Mouse (Mus musculus): Measurements from ENCODE around the gene Clint1. TPM values are rescaled to one million over a fixed set of nuclear protein-coding genes. Genes with fewer than 3 reads are reported as not detected.
"Not testable (repeated sequence)": the region's sequence is repeated elsewhere in the genome, so short reads cannot be mapped to it uniquely, and the experiment has no call there.

Gene Clint1
- polyA plus RNA-seq, 1 experiment from 2014 or later: 67.7 TPM

DNA sequence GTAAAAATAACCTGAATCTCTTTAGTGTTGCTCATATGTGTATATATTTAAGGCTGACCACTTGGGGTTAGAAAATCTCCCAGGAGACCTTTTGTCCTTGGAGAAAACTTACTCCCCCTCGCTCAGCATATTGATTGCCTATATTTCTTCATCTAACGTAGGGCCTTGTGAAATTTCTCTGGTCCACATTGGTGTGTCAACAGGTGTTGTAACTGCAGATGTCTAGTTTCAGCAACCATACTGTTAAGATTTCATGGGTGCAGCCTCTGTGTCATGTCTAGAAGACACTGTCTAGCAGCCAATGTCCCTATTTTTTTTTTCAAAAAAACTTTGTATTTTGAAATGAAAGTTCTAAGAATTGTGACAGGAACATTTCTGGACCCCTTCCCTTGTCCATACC lies 14.0 kb downstream of the Clint1 start:
- H3K27me3 ChIP-seq (ENCODE audit: control insufficient read depth, insufficient read depth, low read length): no peaks in the 10 kb centered on the region
- DNase-seq (ENCODE audit: low spot score) (no peak), ATAC-seq (ENCODE audit: insufficient read depth, low FRiP score, low TSS enrichment) (no peak)
- H3K4me2 ChIP-seq (ENCODE audit: low read depth): no peak overlapping the region
- H3K9me3 ChIP-seq (ENCODE audit: control insufficient read depth, low read length): no peaks in the 10 kb centered on the region
- 89% methylated on average over 2 of the region's 2 CpGs for WGBS
- no peak overlapping the region for H3K4me3 ChIP-seq (ENCODE audit: low read depth, low read length)
- no peaks in the 10 kb centered on the region for H3K36me3 ChIP-seq (ENCODE audit: control insufficient read depth, insufficient read depth, low read length)
- H3K27ac ChIP-seq (ENCODE audit: low read depth, low read length): no peak overlapping the region
- no peak overlapping the region for H3K9ac ChIP-seq (ENCODE audit: low read length)
- H3K4me1 ChIP-seq (ENCODE audit: control insufficient read depth, insufficient read depth, low read length): no peaks in the 10 kb centered on the region

DNA sequence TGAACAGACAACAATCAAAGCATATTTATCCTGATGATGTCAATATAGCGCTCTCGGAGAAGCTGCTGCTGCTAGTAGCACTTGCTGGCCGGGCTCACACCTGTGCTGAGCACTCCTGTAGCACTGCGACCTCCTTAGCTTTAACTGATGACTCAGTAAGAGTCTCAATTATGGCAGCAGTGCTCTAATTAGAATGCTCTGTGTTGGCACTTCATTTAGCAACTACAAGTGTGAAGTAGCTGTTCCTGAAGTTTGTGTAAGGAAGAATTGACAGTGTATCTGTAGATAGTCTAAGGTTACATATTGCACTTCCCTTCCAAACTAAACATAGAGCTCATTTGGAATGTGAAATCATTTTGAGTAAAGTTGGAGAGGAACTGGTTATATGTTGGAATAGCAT lies 14.7 kb downstream of the Clint1 start:
- H3K9me3 ChIP-seq (ENCODE audit: control insufficient read depth, low read length): no peaks in the 10 kb centered on the region
- no peaks in the 10 kb centered on the region for H3K4me1 ChIP-seq (ENCODE audit: control insufficient read depth, insufficient read depth, low read length)
- H3K9ac ChIP-seq (ENCODE audit: low read length): no peak overlapping the region
- H3K27ac ChIP-seq (ENCODE audit: low read depth, low read length): no peak overlapping the region
- H3K4me3 ChIP-seq (ENCODE audit: low read depth, low read length): no peak overlapping the region
- no peaks in the 10 kb centered on the region for H3K36me3 ChIP-seq (ENCODE audit: control insufficient read depth, insufficient read depth, low read length)
- DNase-seq (ENCODE audit: low spot score): no peak
- no peaks in the 10 kb centered on the region for H3K27me3 ChIP-seq (ENCODE audit: control insufficient read depth, insufficient read depth, low read length)
- ATAC-seq (ENCODE audit: insufficient read depth, low FRiP score, low TSS enrichment): no peak
- H3K4me2 ChIP-seq (ENCODE audit: low read depth): no peak overlapping the region
- 89% methylated on average over 4 of the region's 4 CpGs for whole genome bisulfite sequencing

DNA sequence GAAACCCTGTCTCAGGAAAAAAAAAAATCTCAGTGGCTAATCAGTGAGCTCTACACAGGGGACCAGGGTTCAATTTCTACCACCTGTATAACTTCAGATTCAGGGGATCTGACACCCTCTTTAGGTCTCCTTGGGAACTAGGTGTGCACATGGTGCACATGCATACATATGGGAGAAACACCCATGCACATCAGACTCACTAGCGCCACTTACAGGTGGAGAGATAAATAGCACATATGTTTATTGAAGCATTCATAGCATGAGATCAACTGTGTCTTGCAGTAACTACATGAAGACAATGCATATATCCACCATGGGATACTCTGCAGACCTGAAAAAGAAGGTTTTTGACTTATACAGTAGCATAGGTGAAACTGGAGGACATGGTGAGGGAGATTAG lies 21.8 kb downstream of the Clint1 start:
- H3K9me3 ChIP-seq (ENCODE audit: control insufficient read depth, low read length): no peaks in the 10 kb centered on the region
- 79% methylated on average over 1 of the region's 1 CpGs for WGBS
- no peak for ATAC-seq (ENCODE audit: insufficient read depth, low FRiP score, low TSS enrichment)

DNA sequence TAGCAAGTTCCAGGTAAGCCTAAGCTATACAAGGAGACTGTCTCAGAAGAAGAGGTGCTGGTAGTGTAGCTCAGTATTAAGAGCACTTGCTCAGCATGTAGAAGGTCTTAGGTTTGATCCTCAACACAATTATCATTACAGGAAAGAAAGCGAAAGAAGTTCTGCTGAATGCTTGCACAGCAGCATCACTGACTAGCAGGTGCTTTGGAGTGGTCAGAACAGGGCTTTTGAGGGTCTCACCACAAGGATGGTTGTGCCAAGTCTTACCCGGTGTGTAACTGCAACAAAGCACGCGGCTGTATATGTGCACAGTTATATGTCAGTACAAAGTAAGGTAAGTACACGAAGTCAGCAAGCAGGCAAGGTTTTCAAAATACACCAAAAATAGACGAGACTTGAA lies 22.4 kb downstream of the Clint1 start:
- Histone ChIP-seq H3K4me2 (ENCODE audit: low read depth) (no peak overlapping the region), H3K4me1 (ENCODE audit: control insufficient read depth, insufficient read depth, low read length) (no peaks in the 10 kb centered on the region), H3K36me3 (ENCODE audit: control insufficient read depth, insufficient read depth, low read length) (no peaks in the 10 kb centered on the region), H3K4me3 (ENCODE audit: low read depth, low read length) (no peak overlapping the region), H3K9me3 (ENCODE audit: control insufficient read depth, low read length) (no peaks in the 10 kb centered on the region), H3K27ac (ENCODE audit: low read depth, low read length) (no peak overlapping the region), H3K9ac (ENCODE audit: low read length) (no peak overlapping the region), H3K27me3 (ENCODE audit: control insufficient read depth, insufficient read depth, low read length) (no peaks in the 10 kb centered on the region)
- WGBS: 95% methylated on average over 6 of the region's 6 CpGs
- DNase-seq (ENCODE audit: low spot score) (no peak), ATAC-seq (ENCODE audit: insufficient read depth, low FRiP score, low TSS enrichment) (no peak)

More for the DNA sequence above, 21.8 kb downstream of the Clint1 start:
- Histone ChIP-seq H3K27ac (ENCODE audit: low read depth, low read length) (no peak overlapping the region), H3K4me3 (ENCODE audit: low read depth, low read length) (no peak overlapping the region), H3K9ac (ENCODE audit: low read length) (no peak overlapping the region), H3K4me2 (ENCODE audit: low read depth) (no peak overlapping the region), H3K27me3 (ENCODE audit: control insufficient read depth, insufficient read depth, low read length) (no peaks in the 10 kb centered on the region), H3K4me1 (ENCODE audit: control insufficient read depth, insufficient read depth, low read length) (no peaks in the 10 kb centered on the region), H3K36me3 (ENCODE audit: control insufficient read depth, insufficient read depth, low read length) (no peaks in the 10 kb centered on the region)
- DNase-seq (ENCODE audit: low spot score): no peak

DNA sequence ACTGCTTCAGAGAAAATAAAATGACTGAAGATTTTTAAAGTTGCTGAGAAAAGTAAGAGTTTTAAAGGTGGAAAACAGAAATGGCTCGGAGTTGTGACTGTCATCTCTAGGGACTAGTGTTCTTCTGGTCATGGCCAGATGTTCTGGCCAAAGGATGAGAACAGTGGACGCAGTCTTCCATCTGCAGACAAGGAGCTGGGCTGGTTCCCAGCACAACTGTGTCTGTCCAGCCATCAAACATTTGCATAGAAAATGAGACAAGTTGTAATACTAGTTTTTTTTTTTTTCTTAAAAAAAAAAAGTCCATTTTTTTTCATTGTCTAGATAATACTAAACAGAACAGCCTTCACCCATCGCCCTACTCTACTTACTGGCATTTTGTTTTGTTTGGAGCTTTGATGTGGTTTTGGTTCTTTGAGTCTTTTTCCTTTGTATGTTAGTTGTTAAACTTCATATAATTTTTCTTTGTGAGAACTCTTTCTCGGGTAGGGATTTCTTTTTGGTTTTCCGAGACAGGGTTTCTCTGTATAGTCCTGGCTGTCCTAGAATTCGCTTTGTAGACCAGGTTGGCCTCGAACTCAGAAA lies 23.6 kb downstream of the Clint1 start:
- no peaks in the 10 kb centered on the region for H3K27me3 ChIP-seq (ENCODE audit: control insufficient read depth, insufficient read depth, low read length)
- no peak overlapping the region for H3K4me3 ChIP-seq (ENCODE audit: low read depth, low read length)
- H3K27ac ChIP-seq (ENCODE audit: low read depth, low read length): no peak overlapping the region
- H3K9ac ChIP-seq (ENCODE audit: low read length): no peak overlapping the region
- H3K4me1 ChIP-seq (ENCODE audit: control insufficient read depth, insufficient read depth, low read length): no peaks in the 10 kb centered on the region
- WGBS: 96% methylated on average over 7 of the region's 7 CpGs
- H3K9me3 ChIP-seq (ENCODE audit: control insufficient read depth, low read length): no peaks in the 10 kb centered on the region
- DNase-seq (ENCODE audit: low spot score) (no peak), ATAC-seq (ENCODE audit: insufficient read depth, low FRiP score, low TSS enrichment) (no peak)
- H3K36me3 ChIP-seq (ENCODE audit: control insufficient read depth, insufficient read depth, low read length): no peaks in the 10 kb centered on the region
- H3K4me2 ChIP-seq (ENCODE audit: low read depth): no peak overlapping the region

DNA sequence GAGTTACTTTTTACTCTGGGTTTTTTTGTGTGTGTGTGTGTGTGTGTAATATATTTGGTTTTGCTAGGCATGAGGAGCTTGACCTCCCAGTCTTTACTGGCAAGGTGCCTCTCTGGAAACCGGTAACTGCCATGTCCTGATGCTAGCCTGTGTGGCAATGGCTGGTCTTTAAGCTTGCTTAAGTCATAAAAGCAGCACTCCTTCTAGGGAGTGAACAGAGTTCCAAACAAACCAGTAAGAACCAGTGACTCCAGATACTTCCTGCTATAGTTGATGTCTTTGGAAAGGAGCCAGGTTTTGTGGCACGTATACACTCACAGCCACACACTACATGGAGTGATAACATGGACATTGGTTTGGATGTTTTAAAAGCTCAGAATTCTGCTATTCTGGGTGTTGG lies 24.2 kb downstream of the Clint1 start:
- DNase-seq (ENCODE audit: low spot score): no peak

DNA sequence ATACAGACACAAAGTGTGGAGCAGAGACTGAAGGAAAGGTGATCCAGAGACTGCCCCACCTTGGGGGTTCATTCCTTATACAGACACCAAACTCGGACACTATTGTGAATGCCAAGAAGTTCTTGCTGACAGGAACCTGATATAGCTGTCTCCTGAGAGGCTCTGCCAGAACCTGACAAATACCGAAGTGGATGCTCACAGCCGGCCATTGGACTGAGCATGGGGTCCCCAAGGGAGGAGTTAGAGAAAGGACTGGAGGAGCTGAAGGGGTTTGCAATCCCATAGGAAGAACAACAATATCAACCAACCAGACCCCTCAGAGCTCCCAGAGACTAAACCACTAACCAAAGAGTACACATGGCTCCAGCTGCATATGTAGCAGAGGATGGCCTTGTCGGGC lies 27.5 kb downstream of the Clint1 start:
- not testable (repeated sequence) for H3K9ac ChIP-seq (ENCODE audit: low read length); DNase-seq (ENCODE audit: low spot score); ATAC-seq (ENCODE audit: insufficient read depth, low FRiP score, low TSS enrichment); H3K4me3 ChIP-seq (ENCODE audit: low read depth, low read length); H3K9me3 ChIP-seq (ENCODE audit: control insufficient read depth, low read length); H3K4me1 ChIP-seq (ENCODE audit: control insufficient read depth, insufficient read depth, low read length); H3K27me3 ChIP-seq (ENCODE audit: control insufficient read depth, insufficient read depth, low read length); H3K27ac ChIP-seq (ENCODE audit: low read depth, low read length); H3K36me3 ChIP-seq (ENCODE audit: control insufficient read depth, insufficient read depth, low read length); H3K4me2 ChIP-seq (ENCODE audit: low read depth)
- 78% methylated on average over 4 of the region's 4 CpGs for WGBS

More for the DNA sequence above, 24.2 kb downstream of the Clint1 start:
- 90% methylated on average over 2 of the region's 2 CpGs for WGBS
- Histone ChIP-seq H3K27me3 (ENCODE audit: control insufficient read depth, insufficient read depth, low read length) (no peaks in the 10 kb centered on the region), H3K9me3 (ENCODE audit: control insufficient read depth, low read length) (no peaks in the 10 kb centered on the region), H3K9ac (ENCODE audit: low read length) (no peak overlapping the region), H3K36me3 (ENCODE audit: control insufficient read depth, insufficient read depth, low read length) (no peaks in the 10 kb centered on the region), H3K4me1 (ENCODE audit: control insufficient read depth, insufficient read depth, low read length) (no peaks in the 10 kb centered on the region), H3K4me2 (ENCODE audit: low read depth) (no peak overlapping the region), H3K27ac (ENCODE audit: low read depth, low read length) (no peak overlapping the region), H3K4me3 (ENCODE audit: low read depth, low read length) (no peak overlapping the region)
- no peak for ATAC-seq (ENCODE audit: insufficient read depth, low FRiP score, low TSS enrichment)

DNA sequence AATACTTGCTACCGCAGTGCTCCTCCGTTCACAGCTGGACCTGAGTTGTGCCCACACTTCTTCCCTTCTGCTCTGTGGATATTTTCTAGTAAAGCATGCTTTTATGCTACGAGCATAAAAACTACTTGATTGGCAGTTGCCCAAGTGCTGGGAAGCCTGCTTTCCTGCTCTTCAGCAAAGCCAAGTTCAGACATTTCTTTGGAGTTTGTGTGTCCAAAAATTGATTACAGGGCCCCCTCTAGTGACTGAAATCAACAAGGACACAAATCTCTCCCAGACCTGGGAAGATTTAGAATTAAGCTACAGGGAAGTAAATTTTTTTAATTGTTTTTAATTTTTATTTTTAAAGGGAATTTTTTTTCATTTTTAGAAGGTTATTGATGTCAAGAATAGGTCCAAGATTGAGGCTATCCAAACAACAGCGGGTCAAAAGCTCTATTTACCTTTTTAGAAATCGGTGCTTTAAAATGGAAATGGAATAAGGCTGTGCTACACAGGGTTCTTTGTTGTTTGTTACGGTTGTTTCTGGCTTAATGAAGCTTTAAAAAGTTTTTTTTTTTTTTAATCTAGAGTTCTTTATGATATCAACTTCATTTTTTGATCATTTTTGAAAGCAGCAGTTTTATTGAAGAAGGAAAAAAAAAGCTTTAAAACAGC lies 29.3 kb downstream of the Clint1 start:
- WGBS: 73% methylated on average over 6 of the region's 6 CpGs
- H3K27me3 ChIP-seq (ENCODE audit: control insufficient read depth, insufficient read depth, low read length): no peaks in the 10 kb centered on the region
- no peaks in the 10 kb centered on the region for H3K4me1 ChIP-seq (ENCODE audit: control insufficient read depth, insufficient read depth, low read length)
- H3K4me2 ChIP-seq (ENCODE audit: low read depth): no peak overlapping the region
- DNase-seq (ENCODE audit: low spot score) (peak; percentile 21), ATAC-seq (ENCODE audit: insufficient read depth, low FRiP score, low TSS enrichment) (no peak)
- H3K9ac ChIP-seq (ENCODE audit: low read length): no peak overlapping the region
- no peaks in the 10 kb centered on the region for H3K36me3 ChIP-seq (ENCODE audit: control insufficient read depth, insufficient read depth, low read length)
- no peak overlapping the region for H3K4me3 ChIP-seq (ENCODE audit: low read depth, low read length)
- no peaks in the 10 kb centered on the region for H3K9me3 ChIP-seq (ENCODE audit: control insufficient read depth, low read length)
- no peak overlapping the region for H3K27ac ChIP-seq (ENCODE audit: low read depth, low read length)

DNA sequence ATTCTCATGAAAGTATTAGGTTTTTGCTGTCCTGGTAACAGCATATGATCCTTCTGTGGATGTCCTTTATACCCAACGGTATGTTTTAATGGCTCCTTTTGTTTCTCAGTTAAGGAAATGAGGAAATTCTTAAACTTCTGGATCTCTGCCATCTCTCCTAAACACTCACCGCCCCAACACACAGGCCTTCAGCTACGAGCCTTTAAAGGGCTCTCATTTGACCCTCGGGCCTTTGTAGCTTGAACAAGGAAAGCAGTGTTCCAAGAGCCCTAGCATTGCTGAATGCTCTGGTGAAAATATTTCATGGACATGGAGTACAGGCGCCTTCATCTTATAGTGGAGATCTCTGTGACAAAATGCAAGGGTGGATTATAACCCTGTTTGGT lies 29.8 kb downstream of the Clint1 start:
- DNase-seq (ENCODE audit: low spot score): peak; percentile 17
- WGBS: 53% methylated on average over 5 of the region's 5 CpGs

More for the DNA sequence above, 29.8 kb downstream of the Clint1 start:
- Histone ChIP-seq H3K27ac (ENCODE audit: low read depth, low read length) (no peak overlapping the region), H3K27me3 (ENCODE audit: control insufficient read depth, insufficient read depth, low read length) (no peaks in the 10 kb centered on the region), H3K4me1 (ENCODE audit: control insufficient read depth, insufficient read depth, low read length) (no peaks in the 10 kb centered on the region), H3K9ac (ENCODE audit: low read length) (no peak overlapping the region), H3K4me3 (ENCODE audit: low read depth, low read length) (no peak overlapping the region), H3K4me2 (ENCODE audit: low read depth) (no peak overlapping the region), H3K9me3 (ENCODE audit: control insufficient read depth, low read length) (no peaks in the 10 kb centered on the region), H3K36me3 (ENCODE audit: control insufficient read depth, insufficient read depth, low read length) (no peaks in the 10 kb centered on the region)
- peak; percentile 60; the same call in 1 of the 2 replicates for ATAC-seq (ENCODE audit: insufficient read depth, low FRiP score, low TSS enrichment)
